Mouse (Mus musculus): ENCODE results near the gene Syt2.

DNA sequence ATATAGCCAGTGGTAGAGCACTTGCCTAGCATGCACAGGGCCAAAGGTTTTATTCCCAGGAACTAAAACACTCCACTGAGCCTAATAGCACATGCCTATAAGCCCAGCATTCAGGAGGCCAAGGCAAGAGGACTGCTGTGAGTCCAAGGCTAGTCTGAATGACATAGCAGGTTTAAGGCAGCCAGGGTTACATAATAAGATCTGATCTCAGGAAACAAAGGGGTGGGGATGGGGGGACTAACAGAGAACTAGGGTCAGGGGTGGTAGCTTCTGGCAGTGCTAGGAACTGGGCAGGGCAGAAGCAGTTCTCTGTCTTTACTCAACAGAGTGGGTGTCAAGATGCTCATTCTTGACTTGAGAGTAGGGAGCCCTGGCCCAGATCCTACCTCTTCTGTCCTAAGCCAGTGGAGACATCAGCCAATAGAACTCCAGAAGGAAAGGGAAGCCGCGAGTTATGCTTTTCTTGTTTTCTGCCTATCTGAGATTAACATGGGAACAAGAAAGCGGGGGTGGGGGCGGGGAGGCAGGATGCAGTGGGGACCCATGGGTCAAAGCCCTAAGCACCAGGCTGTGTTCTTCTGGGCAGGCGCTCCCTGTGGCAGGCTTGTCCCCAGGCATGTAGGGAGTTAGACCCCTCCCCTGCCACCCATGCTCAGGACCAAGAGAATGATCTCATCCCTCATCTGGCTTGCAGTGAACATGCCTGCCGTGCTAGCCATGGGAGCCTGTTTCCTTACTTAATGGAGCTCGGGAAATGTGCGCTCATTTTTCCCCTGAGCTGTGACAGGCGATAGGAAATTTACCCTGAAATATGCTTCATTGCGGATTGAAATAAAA, 25.0 kb downstream of the Syt2 start:
- no peak for TF ChIP-seq EP300 (IDR thresholded peaks at IDR 0.05)
- no peak for TF ChIP-seq CTCF (IDR thresholded peaks at IDR 0.05)

Measured in lung, postnatal 0 days (tissue).